Mouse (Mus musculus) midbrain, embryonic 14.5 days (tissue): ENCODE data around the gene Acyp1. TPM values are rescaled to one million over a fixed set of nuclear protein-coding genes. Genes with fewer than 3 reads are reported as not detected.
"Not testable (repeated sequence)": the region's sequence is repeated elsewhere in the genome, so short reads cannot be mapped to it uniquely, and the experiment has no call there.

ENCODE experiments used
- ATAC-seq: fragments of 200-750 bp; cut with Nextera tagmentation; 2 replicates; pipeline ENCODE4 v1.8.0; 2017; ENCODE audit warnings: moderate number of reproducible peaks, moderate library complexity; ENCODE audit not compliant: low FRiP score, low TSS enrichment
- DNase-seq: peaks from one replicate; pipeline ENCODE4 v3.0.0-alpha.2; 2015
- H3K27ac ChIP-seq: fragments of 300-500 bp; sonication (generic); replicated peaks from 2 replicates; pipeline ENCODE4 v1.5.1; 2014; ENCODE audit warnings: mild to moderate bottlenecking, low read depth, low read length, moderate library complexity
- H3K27me3 ChIP-seq: fragments of 300-500 bp; sonication (generic); 2 replicates; pipeline ENCODE4 v1.6.1; 2014; ENCODE audit warnings: low read length, control low read depth, mixed read lengths; ENCODE audit not compliant: control insufficient read depth, insufficient read depth
- H3K36me3 ChIP-seq: fragments of 300-500 bp; sonication (generic); 2 replicates; pipeline ENCODE4 v1.6.1; 2014; ENCODE audit warnings: low read length, control low read depth; ENCODE audit not compliant: control insufficient read depth, insufficient read depth
- H3K4me1 ChIP-seq: fragments of 300-500 bp; sonication (generic); 2 replicates; pipeline ENCODE4 v1.6.1; 2014; ENCODE audit warnings: mild to moderate bottlenecking, antibody characterized with exemption, low read length, control low read depth; ENCODE audit not compliant: control insufficient read depth, insufficient read depth
- H3K4me2 ChIP-seq: fragments of 300-500 bp; sonication (generic); 2 replicates; pipeline ENCODE4 v1.6.1; 2014; ENCODE audit warnings: mild to moderate bottlenecking, low read length, moderate library complexity
- H3K4me3 ChIP-seq: fragments of 300-500 bp; sonication (generic); replicated peaks from 2 replicates; pipeline ENCODE4 v1.5.1; 2014; ENCODE audit warnings: low read depth, low read length
- H3K9ac ChIP-seq: fragments of 300-500 bp; sonication (generic); replicated peaks from 2 replicates; pipeline ENCODE4 v1.6.1; 2014; ENCODE audit warnings: mild to moderate bottlenecking, low read length, moderate library complexity
- H3K9me3 ChIP-seq: fragments of 300-500 bp; sonication (generic); 2 replicates; pipeline ENCODE4 v1.6.1; 2016; ENCODE audit warnings: low read length, control low read depth, mixed read lengths; ENCODE audit not compliant: control insufficient read depth
- WGBS: fragments of 180-500 bp; shearing (Covaris S2); extraction: QIAGEN DNeasy Blood & Tissue Kit; methylation state at CpG from one replicate; pipeline ENCODE4 v1.1.7; 2014; 5-methylcytosine and 5-hydroxymethylcytosine counted together
- polyA plus RNA-seq: library from polyadenylated mRNA; unstranded; fragments of >200 nt; fragmentation: Nextera tagmentation; extraction: Ambion mirVana; gene quantifications from 2 replicates; pipeline ENCODE4 v1.2.1, GENCODE M21; 2014

Acyp1 gene
- polyA plus RNA-seq, 1 experiment from 2014 or later: 56.5 TPM

DNA sequence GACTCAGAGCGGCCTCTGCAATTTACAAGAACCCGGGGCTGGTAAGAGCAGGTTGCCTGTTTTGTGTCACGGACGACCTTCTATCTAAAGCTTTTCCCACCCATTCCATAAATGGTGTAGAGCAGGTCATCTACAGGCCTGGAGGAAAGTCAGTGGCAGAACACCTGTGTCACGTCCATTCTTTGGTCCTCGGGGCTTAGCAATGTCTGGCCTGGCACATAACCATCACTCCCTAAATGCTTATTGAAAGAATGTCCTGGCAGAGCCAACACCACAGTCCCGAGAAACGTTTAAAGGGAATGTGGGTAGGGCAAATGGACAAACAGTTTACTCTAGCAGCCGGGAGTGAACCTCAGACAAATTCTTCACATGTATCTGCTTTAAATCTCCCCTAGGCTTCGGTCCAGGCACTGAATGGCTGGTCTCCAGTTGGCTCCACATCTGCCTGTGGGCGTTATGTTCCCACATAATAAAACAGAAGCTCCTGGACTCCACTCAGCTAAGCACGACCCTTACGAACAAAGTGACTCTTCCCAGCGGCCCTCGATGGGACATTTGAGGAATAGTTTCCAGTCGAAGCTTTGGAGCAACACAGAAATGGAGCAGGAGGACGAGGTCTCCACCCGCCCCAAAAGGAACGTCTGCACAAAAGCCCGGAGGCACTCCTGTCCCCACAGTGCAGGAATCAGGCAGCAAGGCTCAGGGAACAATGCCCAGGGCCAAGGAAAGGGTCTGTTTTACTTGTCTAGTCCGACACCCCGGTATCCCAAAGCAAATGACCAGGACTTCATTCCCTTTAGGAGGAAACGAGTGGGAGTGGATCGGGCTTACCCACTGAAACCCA is 1.1 kb upstream of the Acyp1 start:
- no peak for DNase-seq
- H3K4me1 ChIP-seq: peaks cover 6% of the 10 kb centered on the region; the same call in 1 of the 2 replicates
- peak overlapping the region; percentile 90 for H3K4me2 ChIP-seq
- H3K27me3 ChIP-seq: no peaks in the 10 kb centered on the region
- H3K27ac ChIP-seq: no peak overlapping the region
- no peak for ATAC-seq
- peak overlapping the region; percentile 51 for H3K4me3 ChIP-seq
- WGBS: 66% methylated on average over 24 of the region's 24 CpGs
- H3K36me3 ChIP-seq: no peaks in the 10 kb centered on the region
- peaks cover 4% of the 10 kb centered on the region; the same call in 1 of the 2 replicates for H3K9me3 ChIP-seq
- peak overlapping the region; percentile 54 for H3K9ac ChIP-seq

DNA sequence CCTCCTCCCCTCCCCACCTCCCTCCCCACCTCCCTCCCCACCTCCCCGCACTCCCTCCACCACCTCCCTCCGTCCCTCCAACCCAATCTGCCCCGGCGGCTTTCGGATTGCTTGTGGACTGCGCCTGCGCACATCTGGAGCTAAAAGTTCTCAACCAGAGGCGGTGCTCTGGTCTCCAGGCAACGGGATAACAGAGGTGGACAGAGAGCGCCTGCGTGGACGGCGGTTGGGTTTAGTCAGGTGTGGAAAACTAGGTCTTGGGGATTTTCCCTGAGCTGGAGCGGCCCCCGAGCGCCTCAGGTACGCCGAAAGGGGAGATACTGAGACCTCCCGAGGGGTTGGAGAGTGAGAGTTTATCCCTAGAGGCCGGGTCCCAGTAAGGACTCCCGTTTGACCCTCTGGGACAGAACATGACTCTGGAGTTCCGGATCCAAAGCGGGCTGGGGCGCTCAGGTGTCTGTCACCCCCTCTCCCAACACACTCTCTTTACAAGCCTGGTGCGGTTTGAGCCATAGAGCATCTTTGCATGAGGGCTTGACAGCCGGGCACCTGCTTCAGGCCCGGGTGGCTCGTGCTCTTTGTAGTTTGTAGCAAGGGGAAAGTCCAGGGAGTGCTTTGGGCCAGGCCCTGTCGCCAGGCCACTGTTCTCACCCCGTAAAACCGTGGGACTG is 383 bp upstream of the Acyp1 start, which contains the start of gene Zc2hc1c:
Zc2hc1c (plus strand) TSS at position 106 of the 671 bp plus-strand sequence.
- no peaks in the 10 kb centered on the region for H3K36me3 ChIP-seq
- peak within 1 kb of the TSS; percentile 54 for H3K9ac ChIP-seq
- DNase-seq (peak; percentile 95), ATAC-seq (peak; percentile 76)
- H3K4me3 ChIP-seq: peak within 1 kb of the TSS; percentile 51
- peaks cover 6% of the 10 kb centered on the region; the same call in 1 of the 2 replicates for H3K4me1 ChIP-seq
- no peaks in the 10 kb centered on the region for H3K27me3 ChIP-seq
- no peaks in the 10 kb centered on the region for H3K9me3 ChIP-seq
- H3K27ac ChIP-seq: no peak within 1 kb of the TSS
- H3K4me2 ChIP-seq: peak within 1 kb of the TSS; percentile 90
- 3% methylated on average over 29 of the region's 31 CpGs for WGBS

DNA sequence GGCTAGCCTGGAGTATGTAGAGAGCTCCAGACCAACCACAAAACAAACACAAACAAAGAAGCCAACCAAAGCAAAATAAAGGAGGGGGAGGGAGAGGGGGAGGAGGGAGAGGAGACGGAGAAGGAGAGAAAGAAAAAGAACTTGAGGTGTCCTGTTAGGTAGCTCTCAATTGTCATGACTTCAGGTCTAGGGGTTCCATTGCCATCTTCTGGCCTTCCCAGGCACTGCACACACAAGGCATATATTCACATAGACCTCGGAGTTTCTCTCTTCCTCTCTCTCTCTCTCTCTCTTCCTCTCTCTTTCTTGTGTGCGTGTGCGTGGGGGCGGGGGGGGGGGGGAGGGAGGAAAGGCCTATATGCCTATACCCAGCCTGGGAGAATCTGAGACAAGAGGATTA is 1.3 kb downstream of the Acyp1 start:
- no peak overlapping the region for H3K4me2 ChIP-seq
- no peak overlapping the region for H3K4me3 ChIP-seq
- H3K9me3 ChIP-seq: no peaks in the 10 kb centered on the region
- WGBS: 46% methylated on average over 2 of the region's 5 CpGs
- ATAC-seq (no peak), DNase-seq (peak; percentile 33)
- peaks cover 6% of the 10 kb centered on the region; the same call in 1 of the 2 replicates for H3K4me1 ChIP-seq
- H3K36me3 ChIP-seq: no peaks in the 10 kb centered on the region
- no peak overlapping the region for H3K9ac ChIP-seq
- no peaks in the 10 kb centered on the region for H3K27me3 ChIP-seq
- no peak overlapping the region for H3K27ac ChIP-seq

DNA sequence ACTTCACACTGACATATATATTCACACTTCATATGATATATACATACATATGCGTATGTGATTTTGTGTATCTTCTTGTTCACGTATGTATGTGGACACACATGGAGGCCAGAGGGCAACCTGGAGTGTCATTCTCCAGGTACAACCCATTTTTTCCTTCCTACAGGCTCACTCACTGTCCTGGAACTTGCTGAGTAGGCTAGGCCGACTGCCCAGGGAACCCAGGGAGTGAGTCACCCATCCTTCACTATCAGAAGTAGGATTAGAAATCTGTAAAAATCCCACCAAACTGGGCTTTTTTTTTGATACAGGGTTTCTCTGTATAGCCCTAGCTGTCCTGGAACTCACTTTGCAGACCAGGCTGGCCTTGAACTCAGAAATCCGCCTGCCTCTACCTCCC is 3.2 kb downstream of the Acyp1 start:
- H3K27ac ChIP-seq: no peak overlapping the region
- H3K4me2 ChIP-seq: no peak overlapping the region
- no peak for ATAC-seq
- no peaks in the 10 kb centered on the region for H3K9me3 ChIP-seq
- H3K27me3 ChIP-seq: no peaks in the 10 kb centered on the region
- no peaks in the 10 kb centered on the region for H3K36me3 ChIP-seq
- H3K4me3 ChIP-seq: no peak overlapping the region
- peaks cover 6% of the 10 kb centered on the region; the same call in 1 of the 2 replicates for H3K4me1 ChIP-seq
- H3K9ac ChIP-seq: no peak overlapping the region
- DNase-seq: no peak
- WGBS: 87% methylated on average over 4 of the region's 4 CpGs

DNA sequence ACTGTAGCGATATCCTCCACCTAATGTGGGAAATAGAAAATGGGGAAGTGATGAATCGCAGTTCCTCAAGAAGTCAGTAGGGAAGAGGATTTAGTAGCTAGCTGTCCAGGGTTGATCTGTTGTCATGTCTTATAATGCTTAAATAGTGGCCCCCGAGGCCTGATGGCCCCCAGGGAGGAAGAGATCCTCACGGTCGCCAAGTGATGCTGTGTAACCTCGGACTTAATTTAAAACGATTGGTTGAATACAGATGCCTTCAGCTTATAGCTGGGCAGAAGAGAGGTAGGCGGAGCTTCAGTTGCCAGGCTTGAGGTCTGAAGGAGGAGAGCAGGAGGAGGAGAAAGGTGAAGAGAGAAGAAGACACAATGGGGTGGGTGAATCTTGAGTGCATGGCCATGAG is 3.9 kb downstream of the Acyp1 start:
- Histone ChIP-seq H3K27me3 (no peaks in the 10 kb centered on the region), H3K27ac (no peak overlapping the region), H3K4me2 (no peak overlapping the region), H3K36me3 (no peaks in the 10 kb centered on the region), H3K4me3 (no peak overlapping the region), H3K9me3 (no peaks in the 10 kb centered on the region), H3K9ac (no peak overlapping the region), H3K4me1 (peaks cover 11% of the 10 kb centered on the region; the same call in 1 of the 2 replicates)
- ATAC-seq: no peak
- DNase-seq: no peak
- WGBS: 65% methylated on average over 8 of the region's 8 CpGs

DNA sequence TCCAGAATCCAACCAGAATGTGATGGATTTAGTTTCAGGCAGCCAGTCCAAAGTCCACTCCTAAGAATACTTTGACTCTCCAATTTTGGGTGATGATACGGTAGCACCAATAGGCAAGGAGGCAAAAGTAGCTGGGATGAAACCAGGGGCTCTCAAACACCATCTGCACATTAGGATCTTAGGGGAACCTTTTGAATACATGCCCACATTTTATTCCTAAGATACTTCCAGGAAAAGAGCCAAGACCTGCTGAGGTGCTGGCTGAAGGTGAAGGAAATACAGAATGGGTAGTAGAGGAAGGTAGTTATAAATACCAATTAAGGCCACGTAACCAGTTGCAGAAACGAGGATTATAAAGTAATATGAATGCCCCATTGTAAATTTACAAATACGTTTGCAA is 6.5 kb downstream of the Acyp1 start:
- H3K27ac ChIP-seq, DNase-seq, H3K4me2 ChIP-seq, H3K9ac ChIP-seq, H3K4me3 ChIP-seq, H3K9me3 ChIP-seq, H3K4me1 ChIP-seq, H3K36me3 ChIP-seq, H3K27me3 ChIP-seq, ATAC-seq: not testable (repeated sequence)
- 94% methylated on average over 1 of the region's 4 CpGs for WGBS

DNA sequence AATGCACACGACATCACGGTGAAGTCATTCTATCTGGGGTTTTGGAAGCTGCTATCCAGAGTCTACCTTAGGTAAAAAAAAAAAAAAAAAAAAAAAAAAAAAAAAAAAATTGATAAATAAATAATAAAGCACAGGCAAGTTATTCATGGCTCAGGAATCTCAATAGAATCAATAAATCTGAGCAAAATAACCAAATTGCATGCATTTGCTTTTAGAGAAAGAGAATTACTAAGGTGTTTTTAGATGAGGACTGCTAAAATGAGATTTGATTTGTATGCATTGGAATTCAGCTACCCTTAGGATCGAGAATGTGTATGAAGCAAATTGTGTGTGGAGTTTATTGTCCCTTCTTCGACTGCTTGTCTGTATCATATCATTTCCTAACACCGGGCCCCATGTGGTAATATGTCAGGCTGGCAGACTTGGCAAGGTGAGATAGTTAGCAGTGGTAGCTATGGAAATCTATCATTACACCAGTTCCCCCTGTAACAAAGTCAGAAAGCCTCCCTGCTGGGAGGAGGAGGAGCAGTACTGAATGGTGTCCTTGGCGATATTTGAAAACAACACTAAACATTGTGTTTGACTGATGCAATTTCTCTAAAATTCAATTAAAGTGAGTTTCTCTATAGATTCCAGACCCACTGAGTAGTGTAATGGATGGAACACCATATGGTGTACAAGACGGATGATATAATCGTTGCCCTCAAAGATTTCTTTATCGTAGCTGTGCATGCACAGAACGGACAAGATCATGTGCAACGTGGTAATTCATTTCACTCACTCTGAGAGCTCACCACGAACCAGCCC is 7.2 kb downstream of the Acyp1 start:
- H3K4me3 ChIP-seq: peak overlapping the region; percentile 64
- DNase-seq: no peak
- no peaks in the 10 kb centered on the region for H3K27me3 ChIP-seq
- peak; percentile 31; the same call in 1 of the 2 replicates for ATAC-seq
- H3K4me2 ChIP-seq: peak overlapping the region; percentile 93
- H3K9me3 ChIP-seq: no peaks in the 10 kb centered on the region
- 0 out of 2 replicates have a peak, but pooled peaks cover 5% of the 10 kb centered on the region for H3K4me1 ChIP-seq
- no peaks in the 10 kb centered on the region for H3K36me3 ChIP-seq
- no peak overlapping the region for H3K9ac ChIP-seq
- 68% methylated on average over 12 of the region's 12 CpGs for WGBS
- 0 out of 2 replicates have a peak overlapping the region, but pooled peaks have one; percentile 8 for H3K27ac ChIP-seq

DNA sequence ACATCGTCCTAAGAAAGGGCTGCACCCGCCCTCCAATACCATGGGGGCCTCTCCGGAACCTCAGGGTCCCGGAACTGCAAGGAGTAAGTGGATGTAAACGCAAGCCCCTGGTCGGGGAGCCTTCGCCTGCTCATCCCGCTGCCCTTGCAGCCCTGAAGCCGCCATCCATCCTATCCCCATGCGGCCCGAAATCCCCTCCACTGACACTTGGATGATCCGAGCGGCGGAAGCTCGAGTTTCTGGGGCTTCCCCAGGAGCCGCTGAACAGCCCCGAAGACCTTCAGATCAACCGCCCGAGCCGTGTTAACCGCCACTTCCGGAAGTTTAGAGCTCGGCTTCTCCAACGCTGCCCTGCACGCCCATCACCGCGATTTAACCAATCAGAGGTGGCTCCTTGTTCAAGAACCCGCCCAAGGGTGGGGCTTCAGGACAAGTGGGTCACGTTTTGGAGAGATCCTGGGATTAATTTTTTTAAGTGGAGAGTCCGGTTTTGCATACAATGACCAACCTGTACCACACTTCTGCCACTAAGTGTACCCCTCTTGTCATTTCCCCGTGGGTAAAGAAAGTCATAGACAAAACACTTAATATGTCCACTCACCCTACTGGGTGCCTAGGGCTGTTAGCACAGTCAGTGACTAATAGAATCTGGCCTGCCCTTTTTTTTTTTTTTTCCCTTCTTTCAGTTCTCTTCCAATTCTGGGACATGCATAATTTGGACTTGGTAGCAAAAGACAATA is 8.0 kb downstream of the Acyp1 start:
- Histone ChIP-seq H3K9ac (peak overlapping the region; percentile 75), H3K36me3 (no peaks in the 10 kb centered on the region), H3K4me2 (peak overlapping the region; percentile 93), H3K27me3 (no peaks in the 10 kb centered on the region), H3K9me3 (no peaks in the 10 kb centered on the region), H3K4me1 (0 out of 2 replicates have a peak, but pooled peaks cover 5% of the 10 kb centered on the region), H3K4me3 (peak overlapping the region; percentile 64), H3K27ac (peak overlapping the region; percentile 78)
- DNase-seq (peak; percentile 98), ATAC-seq (peak; percentile 96)
- under 1% methylated on average over 31 of the region's 31 CpGs for WGBS
